ENCODE assay signal across 12 mouse cellular contexts in genomic region chr19:24779996-24780395, GRCm38 (mm10).
A peak's percentile ranks its signal among the peaks of the same experiment; 100 is the strongest.
DNase-seq lines count a peak whose midpoint lies in the region; ATAC-seq lines count a peak whose summit lies in the region.
"Had no signal": no experiment of that assay in that cellular context is flagged by ENCODE, and none has a peak within 500 bp of the region (broad histone marks: within the 10 kb centered on the region; RNA-seq: fewer than 3 reads in every experiment).

No protein-coding gene starts in this region.

- peak; percentile 51; the same call in 1 of the 2 replicates for ATAC-seq in kidney, embryonic 16.5 days (ENCODE audit: low FRiP score, low TSS enrichment)
- ATAC-seq in embryonic facial prominence, embryonic 14.5 days (ENCODE audit: low read depth): no peak
- peak; percentile 42; the same call in 1 of the 2 replicates for ATAC-seq in stomach, embryonic 14.5 days (ENCODE audit: insufficient number of reproducible peaks, insufficient read depth, low FRiP score, low read depth)

- H3K27ac ChIP-seq in heart, embryonic 10.5 days: peak overlapping the region; percentile 36; the same call in 1 of the 2 replicates
- H3K27ac ChIP-seq in kidney, embryonic 16.5 days (ENCODE audit: low read length): peak overlapping the region; percentile 65
- H3K27ac ChIP-seq in embryonic facial prominence, embryonic 14.5 days (replicated peaks; ENCODE audit: low read depth, low read length): peak overlapping the region; percentile 16
- peak overlapping the region; percentile 75; the same call in 1 of the 2 replicates for H3K27ac ChIP-seq in stomach, embryonic 14.5 days (ENCODE audit: low read length)
- H3K27ac ChIP-seq: left cerebral cortex, adult 2 months; limb, embryonic 15.5 days had no signal

- no peak overlapping the region for H3K9ac ChIP-seq in kidney, embryonic 16.5 days (replicated peaks; ENCODE audit: low read length)
- no peak overlapping the region for H3K9ac ChIP-seq in embryonic facial prominence, embryonic 14.5 days (ENCODE audit: low read depth, low read length)
- H3K9ac ChIP-seq in stomach, embryonic 14.5 days (replicated peaks; ENCODE audit: low read depth, low read length): no peak overlapping the region
- H3K9ac ChIP-seq: limb, embryonic 15.5 days had no signal

- H3K27me3 ChIP-seq in heart, embryonic 10.5 days (ENCODE audit: insufficient read depth, poor library complexity, severe bottlenecking): no peaks in the 10 kb centered on the region
- no peaks in the 10 kb centered on the region for H3K27me3 ChIP-seq in kidney, embryonic 16.5 days (ENCODE audit: insufficient read depth, low read length)
- H3K27me3 ChIP-seq in embryonic facial prominence, embryonic 14.5 days (replicated peaks; ENCODE audit: control insufficient read depth, insufficient read depth, low read length): no peaks in the 10 kb centered on the region
- H3K27me3 ChIP-seq in stomach, embryonic 14.5 days (ENCODE audit: control insufficient read depth, insufficient read depth, low read length): no peaks in the 10 kb centered on the region
- H3K27me3 ChIP-seq: limb, embryonic 15.5 days had no signal

- no peak overlapping the region for H3K4me2 ChIP-seq in kidney, embryonic 16.5 days (replicated peaks; ENCODE audit: low read depth, low read length)
- no peak overlapping the region for H3K4me2 ChIP-seq in embryonic facial prominence, embryonic 14.5 days (ENCODE audit: low read depth, low read length)
- H3K4me2 ChIP-seq in stomach, embryonic 14.5 days (replicated peaks; ENCODE audit: low read depth, low read length): no peak overlapping the region
- H3K4me2 ChIP-seq: limb, embryonic 15.5 days had no signal

- H3K4me1 ChIP-seq in heart, embryonic 10.5 days: peaks cover 41% of the 10 kb centered on the region
- peaks cover 23% of the 10 kb centered on the region; the same call in 1 of the 2 replicates for H3K4me1 ChIP-seq in kidney, embryonic 16.5 days (ENCODE audit: insufficient read depth, low read length)
- peaks cover 36% of the 10 kb centered on the region for H3K4me1 ChIP-seq in embryonic facial prominence, embryonic 14.5 days (ENCODE audit: control insufficient read depth, insufficient read depth, low read length)
- peaks cover 32% of the 10 kb centered on the region; the same call in 1 of the 2 replicates for H3K4me1 ChIP-seq in stomach, embryonic 14.5 days (ENCODE audit: control insufficient read depth, insufficient read depth, low read length)

- peak; percentile 43 for DNase-seq in heart, embryonic 10.5 days (ENCODE audit: low spot score)
- no peak for DNase-seq in heart, postnatal 14 days
- no peak for DNase-seq in kidney, adult 18-20 months
- no peak for DNase-seq in embryonic facial prominence, embryonic 14.5 days (ENCODE audit: low spot score)
- no peak for DNase-seq in urinary bladder, postnatal 36 days (ENCODE audit: low spot score in 2 of 2)
- DNase-seq: cerebellum, adult 18-20 months; gastrocnemius, postnatal 14 days; thymus, adult 2 months had no signal

- H3K9me3 ChIP-seq in heart, embryonic 10.5 days: no peaks in the 10 kb centered on the region
- no peaks in the 10 kb centered on the region for H3K9me3 ChIP-seq in kidney, embryonic 16.5 days (ENCODE audit: low read length)
- H3K9me3 ChIP-seq in embryonic facial prominence, embryonic 14.5 days (ENCODE audit: control insufficient read depth, low read length): no peaks in the 10 kb centered on the region
- no peaks in the 10 kb centered on the region for H3K9me3 ChIP-seq in stomach, embryonic 14.5 days (ENCODE audit: control insufficient read depth, low read depth, low read length)
- H3K9me3 ChIP-seq: limb, embryonic 15.5 days had no signal

- 0 out of 2 replicates have a peak, but pooled peaks cover 2% of the 10 kb centered on the region for H3K36me3 ChIP-seq in heart, embryonic 10.5 days
- no peaks in the 10 kb centered on the region for H3K36me3 ChIP-seq in kidney, embryonic 16.5 days (ENCODE audit: insufficient read depth, low read length)
- H3K36me3 ChIP-seq in embryonic facial prominence, embryonic 14.5 days (ENCODE audit: control insufficient read depth, insufficient read depth, low read length): no peaks in the 10 kb centered on the region
- no peaks in the 10 kb centered on the region for H3K36me3 ChIP-seq in stomach, embryonic 14.5 days (ENCODE audit: control insufficient read depth, insufficient read depth, low read length)
- H3K36me3 ChIP-seq: limb, embryonic 15.5 days had no signal

- 53% methylated on average over 6 of the region's 6 CpGs for WGBS in heart, embryonic 10.5 days
- 37% methylated on average over 6 of the region's 6 CpGs for WGBS in kidney, embryonic 16.5 days
- 26% methylated on average over 6 of the region's 6 CpGs for WGBS in embryonic facial prominence, embryonic 14.5 days
- WGBS in stomach, embryonic 14.5 days: 25% methylated on average over 6 of the region's 6 CpGs

- intact Hi-C loops in heart, postnatal 14 days (cut with DNase I): no loop called here

- H3K4me3 ChIP-seq in heart, embryonic 10.5 days: no peak overlapping the region
- no peak overlapping the region for H3K4me3 ChIP-seq in kidney, embryonic 16.5 days (ENCODE audit: low read length)
- no peak overlapping the region for H3K4me3 ChIP-seq in embryonic facial prominence, embryonic 14.5 days (ENCODE audit: low read depth, low read length)
- H3K4me3 ChIP-seq in stomach, embryonic 14.5 days (ENCODE audit: low read depth, low read length): no peak overlapping the region
- H3K4me3 ChIP-seq: left cerebral cortex, adult 2 months; limb, embryonic 15.5 days had no signal

Comparison
In these comparisons a context has a peak if more than half of its experiments do, and no peak if none do; other contexts are left out.
1. H3K27ac ChIP-seq: peak in every context shown above with its lines; median percentile 75 in stomach, embryonic 14.5 days; 65 in kidney, embryonic 16.5 days; 36 in heart, embryonic 10.5 days; 16 in embryonic facial prominence, embryonic 14.5 days.